Mouse (Mus musculus) lung, postnatal 0 days (tissue): ENCODE measurements around the gene Lrch3. TPM values are rescaled to one million over a fixed set of nuclear protein-coding genes. Genes with fewer than 3 reads are reported as not detected.
"Not testable (repeated sequence)": the region's sequence is repeated elsewhere in the genome, so short reads cannot be mapped to it uniquely, and the experiment has no call there.

Experiments
- ATAC-seq: fragments of 200-750 bp; cut with Nextera tagmentation; 2 replicates; pipeline ENCODE4 v1.8.0; 2017; ENCODE audit warnings: moderate library complexity
- DNase-seq: peaks from one replicate; pipeline ENCODE4 v3.0.0-alpha.2; 2016; ENCODE audit warnings: low spot score
- H3K27ac ChIP-seq: fragments of 300-500 bp; sonication (generic); 2 replicates; pipeline ENCODE4 v1.5.1; 2014; ENCODE audit warnings: antibody characterized with exemption, mild to moderate bottlenecking, low read length, mixed read lengths
- H3K27me3 ChIP-seq: fragments of 300-500 bp; sonication (generic); replicated peaks from 2 replicates; pipeline ENCODE4 v1.6.1; 2014; ENCODE audit warnings: low read length, mixed read lengths; ENCODE audit not compliant: insufficient read depth
- H3K36me3 ChIP-seq: fragments of 300-500 bp; sonication (generic); 2 replicates; pipeline ENCODE4 v1.6.1; 2014; ENCODE audit warnings: low read length, mixed read lengths; ENCODE audit not compliant: insufficient read depth
- H3K4me1 ChIP-seq: fragments of 300-500 bp; sonication (generic); 2 replicates; pipeline ENCODE4 v1.6.1; 2014; ENCODE audit warnings: antibody characterized with exemption, low read depth, low read length, mixed read lengths; ENCODE audit not compliant: insufficient read depth
- H3K4me2 ChIP-seq: fragments of 300-500 bp; sonication (generic); replicated peaks from 2 replicates; pipeline ENCODE4 v1.6.1; 2014; ENCODE audit warnings: low read depth, mild to moderate bottlenecking, low read length, moderate library complexity, mixed read lengths
- H3K4me3 ChIP-seq: fragments of 300-500 bp; sonication (generic); 2 replicates; pipeline ENCODE4 v1.5.1; 2014; ENCODE audit warnings: low read depth, low read length
- H3K9ac ChIP-seq: fragments of 300-500 bp; sonication (generic); replicated peaks from 2 replicates; pipeline ENCODE4 v1.6.1; 2014; ENCODE audit warnings: low read depth, mild to moderate bottlenecking
- H3K9me3 ChIP-seq: fragments of 300-500 bp; sonication (generic); 2 replicates; pipeline ENCODE4 v1.6.1; 2016; ENCODE audit warnings: low read length, mixed read lengths
- CTCF ChIP-seq: IDR thresholded peaks from 2 replicates; pipeline ENCODE4 v1.5.1; 2016; ENCODE audit warnings: antibody characterized with exemption, mild to moderate bottlenecking
- EP300 ChIP-seq: IDR thresholded peaks from 2 replicates; pipeline ENCODE4 v1.6.1; 2016; ENCODE audit warnings: antibody characterized with exemption, mild to moderate bottlenecking, control low read depth
- WGBS: fragments of 180-500 bp; shearing (Covaris S2); extraction: QIAGEN DNeasy Blood & Tissue Kit; methylation state at CpG from one replicate; pipeline ENCODE4 v1.1.7; 2014; 5-methylcytosine and 5-hydroxymethylcytosine counted together
- polyA plus RNA-seq: library from polyadenylated mRNA; unstranded; fragments of >200 nt; fragmentation: Nextera tagmentation; extraction: Ambion mirVana; gene quantifications from 2 replicates; pipeline ENCODE4 v1.2.1, GENCODE M21; 2015

The Lrch3 gene
- polyA plus RNA-seq, 1 experiment from 2014 or later = 15.7 TPM

- 60% methylated on average over 8 of the region's 8 CpGs for WGBS
- Histone ChIP-seq H3K4me1 (no peaks in the 10 kb centered on the region), H3K4me3 (no peak overlapping the region), H3K27ac (no peak overlapping the region), H3K27me3 (no peaks in the 10 kb centered on the region), H3K9ac (no peak overlapping the region), H3K9me3 (no peaks in the 10 kb centered on the region), H3K36me3 (0 out of 2 replicates have a peak, but pooled peaks cover 8% of the 10 kb centered on the region), H3K4me2 (no peak overlapping the region)
- no peak for TF ChIP-seq CTCF
- no peak for TF ChIP-seq EP300
- 0 out of 2 replicates have a peak, but pooled peaks have one; percentile 12 for ATAC-seq
- peak; percentile 25 for DNase-seq
Measured at GRCm38 (mm10) chr16:32906727-32907126, 7.2 kb upstream of the Lrch3 start.

DNA sequence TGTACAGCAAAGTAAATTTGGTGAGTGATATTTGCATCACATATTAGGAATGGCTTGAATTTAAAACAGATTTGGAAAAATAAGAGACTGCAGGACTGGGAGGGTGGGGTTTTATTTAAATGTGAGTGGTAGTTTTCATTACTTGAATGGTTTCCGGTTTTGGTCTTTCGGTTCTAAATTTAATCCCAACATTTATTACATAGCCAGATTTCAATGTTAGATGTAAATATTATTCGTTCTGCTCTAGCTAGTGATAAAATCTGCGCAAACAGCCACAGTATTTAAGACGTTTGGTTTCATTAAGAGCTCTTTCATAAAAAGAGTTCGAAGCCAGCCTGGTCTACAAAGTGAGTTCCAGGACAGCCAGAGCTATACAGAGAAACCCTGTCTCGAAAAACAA lies 688 bp upstream of the Lrch3 start:
- TF ChIP-seq EP300 (no peak), CTCF (no peak)
- Histone ChIP-seq H3K4me2 (peak overlapping the region; percentile 68; the same call in 1 of the 2 replicates), H3K4me3 (no peak overlapping the region), H3K9ac (no peak overlapping the region), H3K27me3 (no peaks in the 10 kb centered on the region), H3K27ac (no peak overlapping the region), H3K9me3 (no peaks in the 10 kb centered on the region), H3K36me3 (no peaks in the 10 kb centered on the region), H3K4me1 (no peaks in the 10 kb centered on the region; the same call in 1 of the 2 replicates)
- no peak for DNase-seq
- ATAC-seq = no peak
- WGBS = 45% methylated on average over 7 of the region's 7 CpGs

- H3K4me2 ChIP-seq = peak overlapping the region; percentile 68; the same call in 1 of the 2 replicates
- no peak for TF ChIP-seq CTCF
- no peak for TF ChIP-seq EP300
- DNase-seq = no peak
- H3K27ac ChIP-seq = no peak overlapping the region
- no peaks in the 10 kb centered on the region for H3K36me3 ChIP-seq
- H3K9ac ChIP-seq = no peak overlapping the region
- H3K9me3 ChIP-seq = no peaks in the 10 kb centered on the region
- H3K27me3 ChIP-seq = no peaks in the 10 kb centered on the region
- H3K4me3 ChIP-seq = peak overlapping the region; percentile 94; the same call in 1 of the 2 replicates
- ATAC-seq = no peak
- WGBS = 58% methylated on average over 9 of the region's 9 CpGs
- H3K4me1 ChIP-seq = no peaks in the 10 kb centered on the region; the same call in 1 of the 2 replicates
Measured at GRCm38 (mm10) chr16:32915292-32916068, 1.6 kb downstream of the Lrch3 start.

GRCm38 (mm10) chr16:32926629-32927028 lies 12.7 kb downstream of the Lrch3 start:
- H3K4me3 ChIP-seq, H3K9ac ChIP-seq, H3K4me1 ChIP-seq, DNase-seq, H3K4me2 ChIP-seq, ATAC-seq, H3K27ac ChIP-seq, H3K27me3 ChIP-seq, H3K36me3 ChIP-seq, H3K9me3 ChIP-seq: not testable (repeated sequence)
- 89% methylated on average over 9 of the region's 9 CpGs for WGBS

GRCm38 (mm10) chr16:32927044-32927443 lies 13.1 kb downstream of the Lrch3 start:
- Histone ChIP-seq H3K4me2 (no peak overlapping the region), H3K27me3 (no peaks in the 10 kb centered on the region), H3K36me3 (no peaks in the 10 kb centered on the region), H3K9me3 (no peaks in the 10 kb centered on the region), H3K9ac (no peak overlapping the region), H3K4me3 (no peak overlapping the region), H3K27ac (no peak overlapping the region), H3K4me1 (no peaks in the 10 kb centered on the region)
- WGBS = 82% methylated on average over 8 of the region's 8 CpGs
- no peak for DNase-seq
- no peak for ATAC-seq
- TF ChIP-seq CTCF = no peak
- no peak for TF ChIP-seq EP300

DNA sequence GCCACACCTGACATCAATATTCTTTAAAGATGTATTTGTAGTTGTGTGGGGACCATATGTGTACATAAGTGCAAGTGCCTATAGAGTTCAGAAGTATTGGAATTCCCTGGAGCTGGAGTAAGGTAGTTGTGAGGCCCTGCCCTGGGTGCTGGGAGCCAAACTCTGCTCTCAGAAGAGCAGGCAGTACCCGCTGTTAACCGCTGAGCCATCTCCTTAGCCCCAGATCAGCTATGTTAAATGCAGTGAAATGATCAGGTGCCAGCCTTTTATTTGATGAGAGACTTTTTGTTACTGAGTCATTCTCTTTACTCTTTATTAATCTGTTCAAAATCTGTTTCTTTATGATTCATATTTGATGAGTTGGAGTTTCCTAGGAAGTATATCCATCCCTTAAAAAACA lies 16.0 kb downstream of the Lrch3 start:
- no peak overlapping the region for H3K9ac ChIP-seq
- H3K4me1 ChIP-seq = no peaks in the 10 kb centered on the region
- H3K36me3 ChIP-seq = no peaks in the 10 kb centered on the region
- no peak for ATAC-seq
- TF ChIP-seq EP300 (no peak), CTCF (no peak)
- WGBS = 33% methylated on average over 2 of the region's 2 CpGs
- no peak overlapping the region for H3K4me2 ChIP-seq
- no peak overlapping the region for H3K4me3 ChIP-seq
- DNase-seq = no peak
- no peak overlapping the region for H3K27ac ChIP-seq
- H3K27me3 ChIP-seq = no peaks in the 10 kb centered on the region
- H3K9me3 ChIP-seq = no peaks in the 10 kb centered on the region
